Mouse (Mus musculus) brown adipose tissue, adult 24 weeks (tissue): ENCODE measurements around the gene Hoxa11. TPM values are rescaled to one million over a fixed set of nuclear protein-coding genes. Genes with fewer than 3 reads are reported as not detected.

Experiments
- H3K27ac ChIP-seq: fragments of 200-500 bp; replicated peaks from 2 replicates; pipeline ENCODE4 v1.5.1; 2012; ENCODE audit warnings: low read depth, mild to moderate bottlenecking, low read length
- H3K4me1 ChIP-seq: fragments of 200-500 bp; 2 replicates; pipeline ENCODE4 v1.6.1; 2012; ENCODE audit warnings: low read length, mixed read lengths; ENCODE audit not compliant: control insufficient read depth, insufficient read depth, insufficient read length
- H3K4me3 ChIP-seq: fragments of 200-500 bp; 2 replicates; pipeline ENCODE4 v1.5.1; 2012; ENCODE audit warnings: low read depth, mild to moderate bottlenecking, low read length, moderate library complexity; ENCODE audit not compliant: insufficient read depth
- polyA plus RNA-seq: library from polyadenylated mRNA; stranded (reverse); fragments of >200 nt; gene quantifications from 2 replicates; pipeline ENCODE4 v1.2.4, GENCODE M21; 2012; ENCODE audit not compliant: missing spikeins, insufficient read depth, insufficient read length

Hoxa11 gene
- polyA plus RNA-seq, 1 experiment: not detected

DNA sequence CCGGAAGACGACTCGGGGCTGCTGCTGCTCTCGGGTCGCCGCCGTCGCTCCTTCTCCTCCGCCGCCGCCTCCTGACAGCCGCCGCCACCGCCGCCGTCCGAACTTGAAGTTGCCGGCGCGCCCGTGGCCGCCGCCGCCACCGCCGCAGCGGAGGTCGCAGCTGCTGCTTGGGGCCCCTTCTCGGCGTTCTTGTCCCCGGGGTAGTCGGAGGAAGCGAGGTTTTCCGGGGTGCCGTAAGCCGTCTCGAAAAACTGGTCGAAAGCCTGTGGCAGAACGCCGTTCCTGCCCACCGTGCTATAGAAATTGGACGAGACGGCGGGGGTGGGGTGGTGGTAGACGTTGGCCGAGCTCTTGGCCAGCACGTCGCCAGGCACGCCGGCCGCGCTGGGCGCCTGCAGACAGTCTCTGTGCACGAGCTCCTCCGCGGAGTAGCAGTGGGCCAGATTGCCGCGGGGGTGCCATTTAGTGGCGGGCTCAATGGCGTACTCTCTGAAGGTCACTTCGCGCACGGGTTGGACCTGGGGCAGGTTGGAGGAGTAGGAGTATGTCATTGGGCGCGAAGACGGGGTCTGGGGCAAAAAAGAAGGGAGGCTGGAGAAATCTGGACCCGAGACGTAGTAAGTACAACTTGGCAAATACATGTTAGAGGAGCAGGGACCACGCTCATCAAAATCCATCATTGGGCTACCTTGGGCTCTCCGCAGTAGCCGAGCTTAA is 412 bp downstream of the Hoxa11 start:
- Histone ChIP-seq H3K4me3 (peak overlapping the region; percentile 3; the same call in 1 of the 2 replicates), H3K4me1 (no peaks in the 10 kb centered on the region), H3K27ac (no peak overlapping the region)

DNA sequence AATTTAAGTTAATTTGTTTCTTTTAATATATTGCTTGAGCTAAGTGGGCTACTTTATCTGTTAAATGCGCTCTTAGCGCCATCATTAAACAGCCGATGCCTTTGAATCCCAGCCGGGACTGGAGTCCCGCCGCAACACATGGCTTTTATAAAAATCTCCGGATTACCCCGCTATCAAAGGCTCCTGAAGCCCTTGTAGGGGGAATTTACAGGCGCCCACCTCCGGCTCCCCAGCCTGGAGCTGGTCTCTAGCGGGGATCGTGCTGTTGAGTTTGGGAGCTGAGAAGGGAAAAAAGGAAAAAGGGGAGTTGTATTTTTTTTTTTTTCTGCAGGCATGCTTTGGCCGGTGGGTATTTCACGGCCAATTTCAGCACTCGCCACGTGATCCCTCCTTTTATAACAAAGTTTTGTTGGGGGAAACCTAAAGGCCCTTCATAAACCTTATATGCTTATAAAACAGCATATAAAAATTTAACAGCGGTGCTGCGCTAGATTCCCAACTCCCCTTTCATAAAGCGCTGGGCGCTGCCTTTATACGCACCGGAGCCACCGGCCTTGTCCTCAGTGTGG is 1.1 kb downstream of the Hoxa11 start:
- no peaks in the 10 kb centered on the region for H3K4me1 ChIP-seq
- 0 out of 2 replicates have a peak overlapping the region, but pooled peaks have one; percentile 3 for H3K4me3 ChIP-seq
- no peak overlapping the region for H3K27ac ChIP-seq

DNA sequence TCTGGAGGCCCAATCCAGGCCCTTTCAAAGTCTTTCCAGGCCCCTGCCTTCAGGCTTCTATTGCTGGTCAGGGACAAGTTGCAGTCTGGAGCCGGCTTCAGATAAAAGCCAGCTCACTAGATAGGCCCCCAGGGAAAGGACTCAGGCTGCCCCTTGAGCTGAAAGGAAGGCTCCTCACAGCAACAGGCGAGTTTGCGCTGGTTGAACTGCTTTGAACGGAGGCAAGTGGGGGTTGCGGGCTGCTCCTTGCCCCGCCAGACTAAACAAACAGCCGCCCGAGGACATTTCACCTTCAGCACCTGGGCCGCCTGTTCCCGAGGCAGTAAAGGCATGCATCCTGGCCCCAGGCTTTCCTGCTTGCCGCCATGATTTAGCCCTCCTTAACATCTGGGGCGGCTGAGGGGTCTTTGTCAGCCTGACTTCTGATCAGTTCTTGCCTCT is 1.9 kb downstream of the Hoxa11 start:
- no peak overlapping the region for H3K4me3 ChIP-seq
- no peak overlapping the region for H3K27ac ChIP-seq
- H3K4me1 ChIP-seq: no peaks in the 10 kb centered on the region

DNA sequence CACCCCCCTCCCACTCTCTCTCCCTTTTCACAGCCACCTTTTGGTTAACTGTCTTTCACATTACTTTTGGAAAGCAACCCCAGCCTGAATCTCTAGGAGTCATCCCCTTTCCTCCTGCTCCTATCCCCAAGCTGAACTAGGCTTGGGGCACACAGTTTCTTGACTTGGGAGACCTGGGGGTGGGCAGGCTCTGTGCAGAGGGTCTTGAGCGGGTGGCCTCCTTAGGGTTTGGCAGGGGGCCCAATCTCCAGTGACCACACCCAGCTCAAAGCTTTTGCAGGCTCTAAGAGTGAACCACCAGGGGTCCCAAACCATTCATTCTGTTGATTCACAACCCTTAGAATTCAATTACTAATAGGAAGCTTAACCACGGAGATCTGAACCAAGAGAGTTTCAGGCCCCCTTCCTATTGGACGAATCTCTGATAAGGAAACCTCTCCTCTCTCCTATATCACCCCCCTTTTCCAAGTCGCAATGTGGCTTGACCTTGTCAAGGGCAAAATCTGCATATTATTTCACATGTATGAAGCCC is 2.7 kb downstream of the Hoxa11 start:
- Histone ChIP-seq H3K27ac (no peak overlapping the region), H3K4me1 (no peaks in the 10 kb centered on the region), H3K4me3 (no peak overlapping the region)

DNA sequence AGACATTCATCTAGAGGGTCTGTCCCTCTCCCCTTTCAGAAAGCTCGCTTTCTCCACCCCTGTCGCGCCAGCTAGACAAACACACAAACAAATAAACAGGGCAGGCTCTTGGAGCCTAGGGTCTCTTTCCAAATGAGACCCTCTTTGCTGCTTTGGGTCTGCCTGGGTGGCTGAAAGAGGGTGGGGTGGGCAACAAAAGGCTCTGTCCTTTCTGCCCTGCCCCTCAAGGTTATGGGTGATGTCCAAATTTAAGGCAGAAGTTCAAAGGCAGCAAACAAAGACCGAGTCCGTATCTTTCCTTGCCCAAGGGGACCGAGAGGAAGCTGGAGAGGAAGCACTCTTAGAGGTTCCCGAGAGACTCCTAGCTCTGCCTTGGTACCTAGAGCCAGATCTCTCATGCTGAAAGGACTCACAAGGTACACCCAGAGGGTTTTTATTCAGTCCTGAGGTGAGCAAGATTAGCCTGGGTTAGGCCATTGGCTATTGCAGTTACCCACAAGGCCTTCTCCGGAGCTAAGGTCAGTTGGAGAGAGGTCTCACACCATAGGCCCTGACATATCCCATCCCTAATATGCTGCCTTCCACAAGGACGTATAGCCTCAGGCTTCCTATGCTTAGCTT is 4.5 kb downstream of the Hoxa11 start:
- no peak overlapping the region for H3K27ac ChIP-seq
- H3K4me3 ChIP-seq: no peak overlapping the region
- no peaks in the 10 kb centered on the region for H3K4me1 ChIP-seq

DNA sequence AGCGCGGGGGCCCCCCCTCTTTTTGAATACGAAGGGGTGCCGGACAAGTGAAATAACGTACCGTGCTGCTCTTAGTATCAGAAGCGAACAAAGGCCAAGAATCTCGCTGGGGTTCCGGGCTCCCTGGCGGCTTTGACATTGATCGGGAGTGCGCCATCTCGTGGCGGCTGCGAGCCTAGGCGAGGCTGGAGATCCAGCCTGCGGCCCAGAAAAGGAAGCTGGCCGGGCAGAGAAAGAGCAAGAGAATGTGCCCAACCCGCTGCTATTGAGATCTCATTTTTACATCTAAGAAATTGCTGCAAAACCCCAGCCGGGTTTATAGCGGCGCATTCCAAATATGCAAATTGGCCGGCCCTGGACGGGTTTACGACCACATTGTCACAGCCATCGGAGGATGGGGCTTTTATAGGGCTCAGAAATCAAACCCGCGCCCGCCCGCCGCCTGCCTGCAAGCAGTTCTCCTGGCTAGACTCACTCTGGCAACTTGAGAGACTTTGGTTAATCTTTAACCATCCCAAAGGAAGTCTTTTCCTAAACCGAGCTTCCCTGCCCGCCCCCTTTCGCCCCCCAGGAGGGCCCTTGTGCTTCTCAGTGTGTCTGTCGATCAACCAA is 5.1 kb downstream of the Hoxa11 start, which contains the start of gene Hoxa10:
Gene Hoxa10, minus strand, starts transcription at position 466 of the 612 bp plus-strand sequence.
- H3K4me1 ChIP-seq: no peaks in the 10 kb centered on the region
- no peak within 1 kb of the TSS for H3K4me3 ChIP-seq
- no peak within 1 kb of the TSS for H3K27ac ChIP-seq

DNA sequence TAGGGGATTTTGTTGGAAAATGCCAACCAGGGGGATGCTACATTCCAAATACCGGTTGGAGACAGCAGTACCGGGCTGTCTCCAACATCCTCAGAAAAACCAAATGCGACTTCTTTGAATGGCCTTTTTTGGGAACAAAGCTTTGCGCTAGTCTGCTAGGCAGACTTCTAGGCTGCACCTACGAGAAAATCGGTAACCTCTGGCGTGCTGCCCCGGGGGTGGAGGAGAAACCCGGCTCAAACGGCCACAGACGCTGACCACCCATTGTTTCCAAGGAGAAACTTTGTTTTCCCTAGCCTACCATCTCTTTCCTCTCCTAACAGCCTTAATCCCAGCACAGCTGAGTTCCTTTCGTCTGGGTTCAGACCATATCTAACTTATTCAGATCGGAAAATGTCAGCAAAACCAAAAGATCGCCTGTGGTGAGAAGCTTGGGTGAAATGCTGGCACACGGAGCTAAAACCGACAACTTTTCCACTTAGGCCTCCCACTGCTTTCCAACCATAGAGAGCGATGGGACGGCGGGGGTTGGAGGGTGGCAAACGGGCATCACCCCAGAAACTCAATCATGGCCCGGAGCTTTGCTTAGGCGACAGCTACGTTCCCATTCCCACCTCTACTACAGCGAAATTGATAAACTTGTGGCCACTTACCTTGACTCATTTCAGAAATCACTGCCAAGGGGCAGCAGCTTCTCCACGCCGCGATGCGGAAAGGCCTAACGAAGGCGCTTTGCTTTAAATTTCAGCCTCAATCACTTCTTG is 5.8 kb downstream of the Hoxa11 start:
- Histone ChIP-seq H3K4me3 (no peak overlapping the region), H3K27ac (no peak overlapping the region), H3K4me1 (no peaks in the 10 kb centered on the region)

DNA sequence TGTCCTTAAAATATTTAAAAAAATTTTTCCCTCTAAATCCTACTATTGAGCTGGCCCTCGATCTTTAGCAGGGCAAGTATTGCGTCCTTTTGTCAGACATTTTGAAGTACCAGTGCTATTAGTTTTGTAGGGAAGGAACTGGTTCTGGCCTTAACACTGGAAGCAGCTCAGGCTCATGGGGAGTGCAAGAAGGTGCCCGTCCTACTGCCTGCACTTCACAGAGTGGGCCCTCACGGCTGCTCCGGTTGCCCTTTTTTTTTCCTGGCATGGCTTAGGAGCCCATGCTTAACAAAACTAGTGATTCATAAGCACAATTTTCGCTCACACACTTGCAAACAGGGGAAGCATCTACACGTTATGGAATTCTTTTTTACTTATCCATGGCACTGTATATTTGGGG is 6.6 kb downstream of the Hoxa11 start:
- Histone ChIP-seq H3K4me1 (no peaks in the 10 kb centered on the region), H3K4me3 (no peak overlapping the region), H3K27ac (no peak overlapping the region)

DNA sequence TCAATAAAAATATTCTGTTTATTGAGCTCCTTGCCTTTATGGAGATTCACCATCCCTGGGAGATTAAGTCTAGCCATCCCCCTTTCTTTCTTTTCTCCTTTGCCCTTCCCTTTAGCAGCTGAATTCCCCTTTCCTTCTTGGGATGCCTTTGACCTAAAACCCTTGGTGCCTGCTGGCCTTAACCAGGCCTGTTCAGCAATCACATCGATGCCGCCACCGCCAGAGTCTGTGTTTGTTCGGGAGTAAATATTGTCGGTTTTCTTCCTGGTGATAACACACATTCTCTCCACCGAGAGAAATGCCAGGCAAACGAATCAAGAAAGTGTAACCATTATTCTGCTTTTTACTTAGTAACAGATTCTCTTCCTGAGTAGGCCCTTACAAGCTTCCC is 7.5 kb downstream of the Hoxa11 start:
- Histone ChIP-seq H3K4me1 (no peaks in the 10 kb centered on the region), H3K27ac (no peak overlapping the region), H3K4me3 (no peak overlapping the region)

DNA sequence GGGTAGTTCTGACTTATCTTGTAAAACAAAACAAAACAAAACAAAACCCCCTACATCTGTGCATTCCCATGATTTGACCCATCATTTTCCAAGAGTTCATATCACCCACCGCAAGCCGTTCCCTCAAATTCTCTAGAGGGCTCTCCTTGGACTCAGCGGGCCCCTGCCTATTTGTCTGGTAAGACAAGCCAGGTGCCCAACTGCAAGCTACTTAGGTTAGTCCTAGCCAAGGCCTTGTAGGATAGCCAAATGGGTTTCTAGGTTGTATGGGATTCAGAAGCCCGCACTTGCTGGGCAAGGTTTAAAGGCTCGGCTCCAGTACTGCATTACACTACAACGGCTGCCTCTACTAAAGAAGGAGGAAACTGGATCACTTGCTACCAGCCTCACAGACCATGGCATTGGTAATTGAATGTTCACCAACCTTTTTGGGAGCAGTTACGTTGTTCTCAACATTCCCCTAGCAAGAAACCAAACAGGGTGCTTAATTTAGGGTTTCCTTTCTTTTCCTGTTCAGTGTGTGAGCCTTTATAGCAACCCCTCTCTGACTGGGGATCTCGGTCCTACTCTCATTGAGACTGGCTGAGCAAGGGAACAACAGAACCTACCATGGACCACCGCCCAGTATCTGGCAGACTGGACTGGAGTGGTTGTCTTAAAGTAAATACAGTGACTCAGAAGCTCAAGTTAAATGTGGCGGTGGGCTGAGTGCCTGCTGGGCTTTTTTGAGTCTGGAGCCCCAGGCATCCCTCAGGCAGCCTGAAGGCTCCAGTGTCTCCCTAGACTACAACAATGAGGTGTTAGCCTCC is 8.1 kb downstream of the Hoxa11 start:
- no peaks in the 10 kb centered on the region for H3K4me1 ChIP-seq
- no peak overlapping the region for H3K4me3 ChIP-seq
- H3K27ac ChIP-seq: no peak overlapping the region

DNA sequence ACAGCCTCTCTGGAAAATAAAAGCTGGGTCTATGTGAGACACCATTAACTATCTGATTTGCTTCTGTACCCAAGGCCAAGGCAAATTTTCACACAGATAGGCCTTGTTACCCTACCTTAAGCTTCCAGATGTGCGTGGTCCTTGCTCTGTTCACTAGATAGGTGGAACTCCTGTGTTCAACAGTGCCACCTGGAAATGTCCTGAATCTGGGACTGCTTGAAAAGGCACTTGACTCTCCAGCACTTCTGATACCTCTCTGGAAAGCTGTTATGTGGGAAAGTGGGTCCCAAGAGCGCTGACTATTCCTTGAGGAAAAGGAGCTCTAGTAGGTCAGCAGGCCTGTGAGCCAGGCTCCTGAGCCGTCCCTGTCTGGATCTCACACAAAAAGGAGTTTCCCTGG is 8.8 kb downstream of the Hoxa11 start:
- Histone ChIP-seq H3K27ac (no peak overlapping the region), H3K4me1 (no peaks in the 10 kb centered on the region), H3K4me3 (no peak overlapping the region)

DNA sequence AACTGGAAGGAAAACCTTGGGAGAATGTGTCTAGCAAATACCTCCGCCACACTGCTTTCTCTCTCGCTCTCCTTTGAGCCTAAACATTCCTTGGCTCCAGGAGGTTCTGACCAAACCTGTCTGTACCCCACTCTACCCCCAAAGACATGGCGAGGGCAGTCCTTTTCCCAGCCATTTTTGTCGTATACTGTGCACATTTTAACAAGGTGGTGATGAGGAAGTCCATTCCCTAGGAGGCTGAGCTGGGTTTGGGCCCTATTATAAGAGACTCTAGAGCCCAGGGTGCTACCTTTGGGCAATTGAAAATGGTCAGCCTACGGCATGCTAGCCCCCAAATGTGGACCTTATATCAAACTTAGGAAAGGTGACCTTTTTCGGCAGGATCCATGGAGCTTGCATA is 9.7 kb downstream of the Hoxa11 start:
- Histone ChIP-seq H3K4me3 (no peak overlapping the region), H3K27ac (no peak overlapping the region), H3K4me1 (no peaks in the 10 kb centered on the region)

DNA sequence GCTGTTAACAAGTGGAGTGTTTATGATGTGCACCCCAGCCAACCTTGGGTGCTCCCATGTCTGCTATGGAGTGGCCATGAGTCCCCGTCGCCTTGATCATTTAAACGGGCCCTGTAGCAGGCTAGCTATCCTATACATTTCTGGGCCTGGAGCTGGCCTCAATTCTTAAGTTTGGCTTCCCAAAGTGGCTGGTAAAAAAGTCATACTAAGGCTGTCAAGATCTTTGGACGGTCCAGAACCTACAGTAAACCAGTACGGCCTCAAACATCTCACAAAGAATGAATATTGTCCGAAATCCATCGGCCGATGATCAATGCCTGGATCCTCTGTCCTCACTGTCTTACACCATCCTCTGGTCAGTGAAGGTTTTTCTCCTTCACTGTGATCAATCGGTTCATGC is 10.3 kb downstream of the Hoxa11 start:
- Histone ChIP-seq H3K27ac (no peak overlapping the region), H3K4me1 (no peaks in the 10 kb centered on the region), H3K4me3 (no peak overlapping the region)
